Mouse (Mus musculus) embryo, embryonic 11.5 days (tissue): ENCODE results near the gene Obsl1.

Source experiments
- DNase-seq: peaks from one replicate; pipeline ENCODE4 v3.0.0-alpha.2; 2012; ENCODE audit warnings: low read depth, low spot score

Obsl1 gene

GRCm38 (mm10) chr1:75435475-75436328, 70.5 kb downstream of the Obsl1 start, which contains the start of gene Gmppa:
TSS of gene Gmppa (plus strand) at chr1:75435930.
- peak; percentile 78 for DNase-seq
